Mouse (Mus musculus): Measurements from ENCODE around the gene Tcf12.

Gene Tcf12

GRCm38 (mm10) chr9:71915871-71916661 is 195.6 kb downstream of the Tcf12 start:
- no peak for DNase-seq (ENCODE audit: extremely low spot score, low spot score)

GRCm38 (mm10) chr9:71906522-71906921 is 205.1 kb downstream of the Tcf12 start:
- no peak for DNase-seq (ENCODE audit: extremely low spot score, low spot score)

DNA sequence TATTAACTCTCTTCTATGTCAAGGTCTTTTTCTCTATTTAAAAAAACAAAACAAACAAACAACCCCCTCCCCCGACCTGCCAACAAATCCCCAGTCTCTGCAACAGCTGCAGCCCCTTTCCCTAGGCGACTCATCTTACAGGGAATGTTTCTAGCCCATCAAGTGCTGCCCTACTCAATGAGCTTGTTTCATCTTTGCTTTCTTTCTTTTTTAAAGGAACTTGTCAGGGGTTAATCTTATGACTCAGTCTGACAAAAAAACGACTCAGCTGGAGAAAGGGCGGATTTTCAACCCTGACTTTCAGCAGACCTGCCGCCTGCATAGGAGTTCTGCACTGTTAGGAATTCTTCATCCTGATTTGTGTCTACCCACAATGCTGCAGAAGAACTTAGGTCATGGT is 212.8 kb downstream of the Tcf12 start:
- no peak for DNase-seq (ENCODE audit: extremely low spot score, low spot score)

DNA sequence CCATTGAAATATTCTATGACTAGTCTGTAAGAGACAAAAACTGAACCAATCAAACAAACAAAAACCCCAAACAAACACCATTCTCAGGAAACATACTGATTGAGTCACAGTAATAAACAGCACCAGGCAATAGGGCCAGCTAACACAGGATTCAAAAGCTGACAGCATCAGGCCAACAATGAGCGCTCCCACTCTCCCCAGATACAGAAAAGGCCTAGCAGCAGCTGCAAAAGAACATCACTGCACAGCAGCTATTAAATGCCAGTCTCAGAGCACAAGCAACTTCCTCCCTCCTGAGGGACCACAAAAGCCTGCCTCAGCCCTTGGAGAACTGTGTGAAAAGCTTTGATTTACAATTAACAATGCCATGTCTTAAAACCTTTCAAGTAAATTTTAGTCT is 214.3 kb downstream of the Tcf12 start:
- peak; percentile 45 for DNase-seq (ENCODE audit: extremely low spot score, low spot score)

DNA sequence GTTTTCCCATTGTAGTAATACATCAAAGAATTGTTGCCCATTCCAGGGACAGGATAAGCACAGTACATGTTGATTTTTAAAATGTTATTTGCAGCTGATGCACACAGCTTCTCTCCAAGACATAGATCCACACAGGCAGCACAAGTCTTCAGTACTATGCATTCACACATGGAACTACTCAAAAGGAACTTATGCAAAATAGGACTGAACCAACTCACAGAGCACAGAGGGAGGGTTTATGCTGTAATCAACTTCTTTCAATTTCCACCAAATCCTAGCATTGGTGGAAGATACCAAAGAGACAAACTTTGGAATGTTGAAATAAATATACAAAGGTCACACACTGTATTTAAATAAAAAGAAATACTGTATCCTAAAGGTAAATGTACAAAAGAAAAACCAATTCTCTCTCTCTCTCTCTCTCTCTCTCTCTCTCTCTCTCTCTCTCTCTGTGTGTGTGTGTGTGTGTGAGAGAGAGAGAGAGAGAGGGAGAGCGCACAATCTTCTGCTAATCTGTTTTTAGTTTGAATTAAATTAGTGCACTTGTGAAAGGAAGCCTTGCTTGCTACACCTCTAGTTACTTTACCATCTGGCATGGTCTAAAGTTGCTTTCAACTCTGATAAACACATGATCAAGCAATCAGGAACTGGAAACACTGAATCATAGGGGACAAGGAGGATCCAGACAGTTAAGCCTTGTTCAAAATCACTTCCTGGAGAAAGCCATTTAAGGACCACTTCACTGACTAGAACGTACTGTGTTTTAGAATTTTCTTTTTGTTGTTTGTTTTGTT is 215.5 kb downstream of the Tcf12 start:
- DNase-seq (ENCODE audit: extremely low spot score, low spot score), result peak; percentile 27

DNA sequence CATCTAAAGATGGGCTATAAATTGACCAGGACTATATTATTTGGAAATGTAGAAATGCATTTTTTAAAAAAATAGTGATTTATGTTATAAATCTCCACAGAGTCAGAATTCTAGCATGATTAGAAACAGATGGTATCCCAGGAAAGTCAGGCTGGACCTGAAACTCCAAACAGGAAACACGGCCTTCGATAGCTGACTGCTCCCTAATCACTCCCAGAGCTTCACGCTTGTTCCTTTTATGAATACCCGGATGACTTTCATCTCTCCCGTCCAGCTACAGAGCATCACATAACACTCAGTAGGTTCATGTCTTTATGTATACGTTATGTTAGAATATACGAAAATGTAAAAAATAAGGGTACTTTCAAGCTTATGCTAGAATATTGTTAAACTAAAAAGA is 216.4 kb downstream of the Tcf12 start:
- DNase-seq (ENCODE audit: extremely low spot score, low spot score), result peak; percentile 43

GRCm38 (mm10) chr9:71894943-71895286 is 216.8 kb downstream of the Tcf12 start:
- DNase-seq (ENCODE audit: extremely low spot score, low spot score), result no peak

DNA sequence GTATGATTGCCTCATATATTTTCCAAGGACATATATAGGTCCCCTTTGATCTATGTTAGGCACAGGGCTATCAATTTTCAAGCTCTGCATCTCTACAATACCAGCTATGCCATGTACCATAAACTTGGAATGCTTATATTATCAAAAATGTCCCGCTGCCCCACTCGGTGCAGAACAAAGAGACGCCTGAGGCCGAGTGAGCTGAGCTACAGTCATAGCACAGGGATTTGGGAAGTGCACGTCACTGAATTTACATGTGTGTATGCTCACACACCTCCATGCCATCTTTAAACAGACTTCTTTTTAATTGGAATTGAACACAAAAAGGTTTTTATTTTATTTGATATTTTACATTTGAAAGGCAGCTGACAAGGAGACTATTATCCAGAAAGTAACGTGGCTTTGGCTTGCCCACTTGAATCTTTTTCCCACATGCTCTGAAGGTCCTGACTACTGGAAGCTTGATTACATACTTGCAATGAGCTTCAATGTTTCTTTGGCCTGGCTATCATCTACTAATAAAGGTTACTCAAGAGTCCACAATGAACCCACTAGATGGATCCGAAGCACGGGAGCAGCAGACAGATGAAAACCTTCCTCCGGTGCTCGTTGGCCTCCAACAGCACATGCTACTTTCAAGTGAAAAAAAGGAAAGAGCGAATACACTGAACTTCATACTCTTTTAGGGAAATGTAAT is 217.3 kb downstream of the Tcf12 start:
- DNase-seq (ENCODE audit: extremely low spot score, low spot score), result peak; percentile 26

DNA sequence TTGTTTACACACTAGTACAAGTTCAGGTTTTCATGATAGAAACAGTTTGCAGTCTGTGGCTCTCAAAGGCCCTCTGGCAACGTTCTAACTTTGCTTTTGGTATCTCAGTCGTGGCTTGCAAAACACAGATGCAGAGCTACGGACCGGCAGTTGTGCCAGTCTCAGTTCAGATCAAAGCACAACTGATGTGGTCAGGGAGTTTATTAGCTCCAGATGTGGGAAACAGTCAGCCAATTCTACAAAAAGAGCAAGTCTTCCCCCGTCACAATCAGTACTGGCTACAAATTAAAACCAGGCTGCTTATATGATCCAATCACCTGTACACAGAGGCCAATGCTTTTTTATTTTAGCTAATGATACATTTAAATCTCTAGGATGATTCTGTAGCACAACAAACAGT is 223.2 kb downstream of the Tcf12 start:
- DNase-seq (ENCODE audit: extremely low spot score, low spot score), result no peak

DNA sequence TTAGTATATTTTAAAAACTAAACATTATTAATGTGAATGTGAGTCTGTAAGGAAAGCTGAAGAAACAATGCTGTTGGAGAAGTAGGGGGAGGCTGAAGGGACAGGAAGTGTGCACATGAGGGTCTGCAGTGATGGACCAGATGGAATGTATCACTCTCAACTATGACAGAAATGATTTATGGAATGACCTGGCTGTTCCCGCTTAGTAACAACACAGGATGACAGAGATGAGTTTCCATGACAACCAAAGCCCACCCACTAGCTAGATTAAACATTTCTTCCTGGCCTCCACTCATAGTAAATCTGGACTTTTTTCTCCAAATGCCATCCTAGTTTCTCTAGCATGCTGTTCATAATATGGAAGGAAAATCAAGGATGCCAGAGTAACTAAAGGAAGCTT is 231.0 kb downstream of the Tcf12 start:
- peak; percentile 47 for DNase-seq (ENCODE audit: extremely low spot score, low spot score)

DNA sequence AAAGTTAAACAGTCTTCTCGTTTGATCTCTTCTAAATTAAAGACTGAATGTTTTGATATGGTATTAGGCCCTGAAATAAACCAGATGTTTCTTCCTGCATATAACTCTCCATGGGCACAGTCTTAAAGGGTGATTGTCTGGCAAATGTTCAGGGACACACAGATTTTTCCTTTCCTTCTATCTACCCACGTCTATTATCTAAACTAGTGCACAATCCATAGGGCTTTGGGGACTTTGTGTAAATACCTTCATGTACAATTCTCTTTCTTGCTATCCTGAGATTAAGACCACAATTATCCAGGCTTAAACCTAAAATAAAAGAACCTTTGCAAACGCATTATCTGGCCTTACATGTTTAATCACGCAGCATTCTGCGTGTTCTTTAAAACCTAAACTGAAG is 231.7 kb downstream of the Tcf12 start:
- DNase-seq (ENCODE audit: extremely low spot score, low spot score), result no peak

DNA sequence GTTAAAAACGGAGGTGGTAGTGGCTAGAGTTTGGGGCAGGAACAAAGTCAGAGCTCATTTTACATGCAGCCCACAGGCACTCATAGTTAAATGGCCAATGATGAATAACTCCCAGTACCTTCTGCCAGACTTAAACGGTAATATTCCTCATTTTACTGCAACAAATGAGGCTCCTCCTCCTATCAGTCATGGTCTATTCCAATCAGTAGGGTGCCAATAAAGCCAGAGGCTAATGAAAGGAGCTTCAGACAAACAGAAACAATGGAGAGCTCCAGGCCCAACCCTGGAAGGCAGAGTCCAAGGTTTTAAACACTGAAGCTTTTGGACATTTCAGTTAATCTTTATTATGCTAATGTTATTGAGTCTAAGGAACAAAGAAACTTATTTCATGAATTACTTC is 232.3 kb downstream of the Tcf12 start:
- no peak for DNase-seq (ENCODE audit: extremely low spot score, low spot score)

DNA sequence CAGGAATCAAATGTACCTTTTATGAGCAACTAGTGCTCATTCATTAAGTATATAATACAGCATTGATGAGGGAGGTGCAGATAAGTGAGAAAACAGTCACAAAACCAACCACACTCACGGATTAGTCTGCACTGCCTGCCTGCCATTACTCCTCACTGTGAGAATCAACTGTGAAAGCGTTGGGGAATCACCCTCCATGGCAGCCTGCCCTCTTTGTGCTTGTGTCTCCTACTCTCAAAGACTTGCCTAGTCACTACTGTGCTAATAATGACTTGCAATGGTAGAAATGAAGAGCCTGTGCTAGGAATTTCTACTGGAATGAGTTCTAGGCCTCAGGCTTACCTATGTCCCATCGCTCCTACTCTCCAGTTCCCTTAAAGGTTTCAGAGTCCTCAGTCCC is 233.8 kb downstream of the Tcf12 start:
- no peak for DNase-seq (ENCODE audit: extremely low spot score, low spot score)

GRCm38 (mm10) chr9:71874761-71875160 is 236.9 kb downstream of the Tcf12 start:
- no peak for DNase-seq (ENCODE audit: extremely low spot score, low spot score)

- no peak for DNase-seq (ENCODE audit: extremely low spot score, low spot score)
These were observed 237.6 kb downstream of the Tcf12 start for GRCm38 (mm10) chr9:71874035-71874572.

DNA sequence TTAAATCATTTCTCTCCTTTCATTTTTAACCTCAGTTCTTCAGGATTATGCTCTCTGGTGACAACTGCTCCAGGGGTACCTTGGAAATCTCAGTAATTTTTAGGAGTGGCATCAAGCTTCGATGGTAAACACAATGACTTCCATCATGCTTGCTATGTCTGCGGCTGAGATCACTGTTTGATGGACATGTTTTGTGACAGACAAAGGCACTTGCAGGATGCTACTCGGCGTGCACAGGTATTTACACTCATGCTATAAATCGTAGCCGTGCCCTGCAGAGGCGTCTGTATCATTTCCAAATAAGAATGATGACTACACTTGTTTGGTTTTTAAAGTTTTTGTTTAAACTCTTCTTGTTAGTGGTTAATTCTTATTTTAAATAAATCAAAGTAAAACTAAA is 248.3 kb downstream of the Tcf12 start:
- peak; percentile 10 for DNase-seq (ENCODE audit: extremely low spot score, low spot score)

DNA sequence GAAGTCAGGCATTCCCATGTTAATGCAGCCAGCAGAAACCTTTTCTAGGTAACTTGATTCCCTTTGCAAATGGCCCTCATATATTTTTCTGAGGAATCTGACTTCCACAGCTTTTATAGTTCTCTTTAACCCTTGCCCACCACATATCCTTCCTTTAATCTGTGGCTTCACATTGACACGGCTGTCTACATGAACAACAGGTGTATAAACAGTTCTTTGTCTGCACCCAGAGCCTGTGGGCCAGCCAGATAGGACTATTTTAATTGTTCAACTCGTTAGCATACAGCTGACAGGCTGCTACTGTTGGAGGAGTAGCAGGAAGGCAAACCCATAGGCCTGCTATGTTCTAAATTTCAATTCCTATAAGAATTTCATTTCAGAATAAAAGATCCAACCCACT is 250.0 kb downstream of the Tcf12 start:
- DNase-seq (ENCODE audit: extremely low spot score, low spot score), result no peak

GRCm38 (mm10) chr9:71857926-71858325 is 253.7 kb downstream of the Tcf12 start:
- no peak for DNase-seq (ENCODE audit: extremely low spot score, low spot score)

GRCm38 (mm10) chr9:71853904-71854303 is 257.8 kb downstream of the Tcf12 start:
- no peak for DNase-seq (ENCODE audit: extremely low spot score, low spot score)

DNA sequence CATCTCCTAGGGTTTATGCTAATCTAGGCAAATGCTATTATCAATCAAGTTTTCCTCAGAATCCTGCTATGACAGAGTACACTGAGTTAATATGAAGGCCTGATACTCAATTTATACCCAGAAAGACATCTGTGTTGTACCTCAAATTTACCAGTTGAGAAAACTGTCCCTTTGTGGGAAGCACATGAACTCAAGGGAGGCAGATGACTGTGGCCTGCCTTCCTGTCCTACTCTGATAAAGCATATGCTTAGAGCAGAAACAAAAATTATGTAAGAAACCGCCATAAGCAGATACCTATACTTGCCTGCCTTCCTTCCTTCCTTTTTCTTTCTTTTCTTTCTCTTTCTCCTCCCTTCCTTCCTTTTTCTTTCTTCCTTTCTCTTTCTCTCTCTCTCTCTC is 261.4 kb downstream of the Tcf12 start:
- DNase-seq (ENCODE audit: extremely low spot score, low spot score), result no peak

DNA sequence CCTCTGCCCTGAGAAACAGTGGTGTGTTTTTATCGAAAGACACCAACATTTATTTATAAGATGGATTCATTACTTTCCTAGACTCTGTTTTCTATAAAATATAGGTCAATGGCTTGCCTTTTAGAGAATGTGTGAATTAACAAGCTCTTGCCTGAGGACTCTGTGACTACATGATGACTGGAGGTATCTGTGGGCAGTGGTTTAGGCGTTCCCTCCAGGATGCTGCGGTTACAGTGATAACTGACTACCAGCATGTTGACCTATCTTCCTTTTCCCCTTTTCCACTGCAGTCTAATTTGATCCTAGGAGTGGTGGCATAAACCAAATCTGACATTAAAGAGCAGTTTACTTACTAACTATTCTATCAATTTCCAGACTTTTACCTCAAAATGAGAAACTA is 263.3 kb downstream of the Tcf12 start:
- no peak for DNase-seq (ENCODE audit: extremely low spot score, low spot score)

DNA sequence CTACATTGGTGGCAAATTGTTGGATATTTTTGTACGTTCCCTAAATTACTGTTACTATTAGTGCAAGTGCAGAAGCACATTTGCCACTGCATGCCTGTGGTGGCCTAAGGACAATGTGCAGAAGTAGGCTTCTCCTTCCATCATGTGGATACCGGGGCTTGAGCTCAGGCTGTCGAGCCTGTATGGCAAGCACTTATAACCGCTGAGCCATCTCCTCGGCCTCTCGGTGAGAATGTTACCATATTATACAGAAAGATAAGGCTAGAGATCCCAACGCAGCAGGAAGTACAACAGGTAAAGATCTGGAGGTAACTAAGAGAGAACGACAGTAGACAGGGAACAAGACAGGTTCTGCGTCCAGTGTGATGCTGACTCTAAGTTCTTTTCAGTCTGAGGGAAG is 263.8 kb downstream of the Tcf12 start:
- no peak for DNase-seq (ENCODE audit: extremely low spot score, low spot score)
